Mouse (Mus musculus): ENCODE data around the gene Timm29. TPM values are rescaled to one million over a fixed set of nuclear protein-coding genes. Genes with fewer than 3 reads are reported as not detected.

Gene Timm29
- total RNA-seq (2021) = 48.2 and 49.5 TPM in 2 replicates
- long read RNA-seq, experiment 1, transcript Timm29-201 (2 exons, 3,170 nt) = major isoform, 131 of 141 reads
- long read RNA-seq, experiment 1, partial matches to known transcripts = 0 of 141 reads
- long read RNA-seq, experiment 1, other reads (novel, unspliced or antisense) = 10 of 141 reads
- long read RNA-seq, experiment 2, transcript Timm29-201 (2 exons, 3,170 nt) = major isoform, 99 of 109 reads
- long read RNA-seq, experiment 2, partial matches to known transcripts = 0 of 109 reads
- long read RNA-seq, experiment 2, other reads (novel, unspliced or antisense) = 10 of 109 reads

GRCm38 (mm10) chr9:21592703-21593121, at the start of gene Timm29, which contains the start of gene Yipf2:
Gene Timm29 (plus strand): TSS chr9:21592722.
Gene Yipf2 (minus strand): TSS chr9:21592828.
- peak; percentile 92 for DNase-seq

- no peak for DNase-seq
Measured at GRCm38 (mm10) chr9:21545351-21545915, 47.1 kb upstream of the Timm29 start.

GRCm38 (mm10) chr9:21545916-21546788, 46.4 kb upstream of the Timm29 start:
- DNase-seq = peak; percentile 100

- no peak for DNase-seq
Measured at GRCm38 (mm10) chr9:21546789-21547074, 45.8 kb upstream of the Timm29 start, which contains the start of gene Carm1. Gene Carm1 (plus strand): TSS chr9:21546894.

GRCm38 (mm10) chr9:21547075-21547941, 45.2 kb upstream of the Timm29 start:
- DNase-seq = peak; percentile 79

GRCm38 (mm10) chr9:21551049-21551448, 41.5 kb upstream of the Timm29 start:
- no peak for DNase-seq

GRCm38 (mm10) chr9:21553607-21554273, 38.8 kb upstream of the Timm29 start:
- DNase-seq = no peak

- DNase-seq = no peak
Measured at GRCm38 (mm10) chr9:21555198-21555742, 37.3 kb upstream of the Timm29 start.

- no peak for DNase-seq
Measured at GRCm38 (mm10) chr9:21556996-21557395, 35.5 kb upstream of the Timm29 start.

- DNase-seq = no peak
Measured at GRCm38 (mm10) chr9:21557556-21557955, 35.0 kb upstream of the Timm29 start.

GRCm38 (mm10) chr9:21558366-21558765, 34.2 kb upstream of the Timm29 start:
- DNase-seq = peak; percentile 60

- no peak for DNase-seq
Measured at GRCm38 (mm10) chr9:21559151-21559550, 33.4 kb upstream of the Timm29 start.

GRCm38 (mm10) chr9:21564420-21564819, 28.1 kb upstream of the Timm29 start:
- DNase-seq = no peak

- DNase-seq = no peak
Measured at GRCm38 (mm10) chr9:21565004-21565586, 27.4 kb upstream of the Timm29 start.

GRCm38 (mm10) chr9:21566538-21566937, 26.0 kb upstream of the Timm29 start:
- no peak for DNase-seq

- DNase-seq = no peak
Measured at GRCm38 (mm10) chr9:21567051-21567450, 25.5 kb upstream of the Timm29 start.

GRCm38 (mm10) chr9:21568657-21569255, 23.8 kb upstream of the Timm29 start:
- DNase-seq = no peak

GRCm38 (mm10) chr9:21574012-21574801, 18.3 kb upstream of the Timm29 start:
- DNase-seq = no peak

GRCm38 (mm10) chr9:21575253-21575652, 17.3 kb upstream of the Timm29 start:
- DNase-seq = no peak

Measured in adrenal gland, postnatal 14 days (tissue).